Mouse (Mus musculus) liver, postnatal 0 days (tissue): ENCODE results near the gene Elovl6.

Source experiments
- CTCF ChIP-seq: sonication (generic); IDR thresholded peaks from 2 replicates; pipeline ENCODE4 v1.5.1; 2016; ENCODE audit warnings: antibody characterized with exemption, low read depth
- EP300 ChIP-seq: IDR thresholded peaks from 2 replicates; pipeline ENCODE4 v1.6.1; 2016; ENCODE audit warnings: antibody characterized with exemption, low read depth, mild to moderate bottlenecking

GRCm38 (mm10) chr3:129543376-129543775 is 11.2 kb downstream of the Elovl6 start:
- TF ChIP-seq CTCF (no peak), EP300 (no peak)
